Mouse (Mus musculus): ENCODE measurements around the gene Nap1l2. TPM values are rescaled to one million over a fixed set of nuclear protein-coding genes. Genes with fewer than 3 reads are reported as not detected.
A peak's percentile ranks its signal among the peaks of the same experiment; 100 is the strongest.
"Not testable (repeated sequence)": the region's sequence is repeated elsewhere in the genome, so short reads cannot be mapped to it uniquely, and the experiment has no call there.

The Nap1l2 gene
- 10 to 100 TPM; 81.3 to 83.3 TPM for total RNA-seq (2021)

- DNase-seq (ENCODE audit: extremely low spot score in 1 of 2, low spot score in 1 of 2), result peak; percentile 44 to 47
Measured at GRCm38 (mm10) chrX:103186431-103186786, at the start of gene Nap1l2. Gene Nap1l2 (minus strand): TSS chrX:103186640.

DNA sequence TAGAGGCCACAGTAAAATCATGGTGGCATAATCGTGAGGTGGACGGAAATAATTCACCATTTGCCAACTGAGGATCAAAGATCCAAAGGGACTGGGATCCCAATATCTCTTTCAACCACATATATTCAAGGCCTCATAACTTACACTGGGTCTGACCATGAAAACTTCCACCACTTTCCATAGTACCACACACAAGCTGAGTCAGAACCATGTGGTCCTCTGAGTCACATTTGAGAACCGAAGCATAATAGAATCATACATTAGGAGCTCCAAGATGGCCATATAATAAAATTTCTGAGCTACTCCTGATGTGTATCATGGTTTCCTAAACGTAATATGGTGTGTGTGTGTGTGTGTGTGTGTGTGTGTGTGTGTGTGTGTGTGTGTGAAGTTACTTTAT lies 28.8 kb upstream of the Nap1l2 start:
- DNase-seq (ENCODE audit: extremely low spot score in 1 of 2, low spot score in 1 of 2), result no peak

DNA sequence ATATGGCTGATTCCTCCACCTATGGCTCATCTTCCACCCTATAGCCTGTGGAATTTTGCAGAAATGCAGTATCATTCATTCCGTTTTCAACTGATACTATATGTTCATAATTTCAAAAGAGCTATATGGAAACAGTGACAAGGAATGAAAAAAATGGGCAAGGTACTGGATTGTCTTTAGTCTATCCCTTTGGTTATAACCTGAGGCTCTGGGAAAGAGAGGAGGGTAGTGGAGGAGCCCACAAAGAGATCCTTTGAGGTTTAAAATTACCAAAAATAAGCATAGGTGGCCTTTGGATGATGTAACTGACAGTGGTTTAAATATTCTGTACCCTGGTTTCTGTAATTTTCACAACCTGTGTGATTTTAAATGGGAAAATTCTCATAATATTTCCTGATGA lies 389 bp upstream of the Nap1l2 start:
- DNase-seq (ENCODE audit: extremely low spot score in 1 of 2, low spot score in 1 of 2), result no peak

GRCm38 (mm10) chrX:103185781-103186430 lies 534 bp downstream of the Nap1l2 start:
- DNase-seq (ENCODE audit: extremely low spot score in 1 of 2, low spot score in 1 of 2), result no peak

GRCm38 (mm10) chrX:103183536-103183935 lies 2.9 kb downstream of the Nap1l2 start:
- DNase-seq (ENCODE audit: extremely low spot score in 1 of 2, low spot score in 1 of 2), result no peak

- no peak for DNase-seq (ENCODE audit: extremely low spot score in 1 of 2, low spot score in 1 of 2)
Measured at GRCm38 (mm10) chrX:103179771-103180558, 6.5 kb downstream of the Nap1l2 start.

- DNase-seq (ENCODE audit: extremely low spot score in 1 of 2, low spot score in 1 of 2), result not testable (repeated sequence)
Measured at GRCm38 (mm10) chrX:103164948-103165605, 21.4 kb downstream of the Nap1l2 start.

- no peak for DNase-seq (ENCODE audit: extremely low spot score in 1 of 2, low spot score in 1 of 2)
Measured at GRCm38 (mm10) chrX:103156134-103156533, 30.3 kb downstream of the Nap1l2 start.

- DNase-seq (ENCODE audit: extremely low spot score in 1 of 2, low spot score in 1 of 2), result no peak
Measured at GRCm38 (mm10) chrX:103138549-103138948, 47.9 kb downstream of the Nap1l2 start.

Other genes starting within 250 kb of the Nap1l2 start
- gene Cdx4, start 134.8 kb upstream of the Nap1l2 start, total RNA-seq (2021), result not detected
- 10 to 100 TPM; 17.2 to 19.3 TPM for gene Chic1, start 169.8 kb upstream of the Nap1l2 start, total RNA-seq (2021)
- under 1 TPM in 1 of 2 experiments, not detected in 1; 0.47 TPM for gene Tsx, start 227.8 kb upstream of the Nap1l2 start, total RNA-seq (2021)
- gene Gm26992, start 235.4 kb upstream of the Nap1l2 start, total RNA-seq (2021), result 1 to 10 TPM in 1 of 2 experiments, not detected in 1; 1.4 TPM